Mouse (Mus musculus) olfactory bulb, adult 2 months (tissue): ENCODE measurements around the gene Ssc5d.

Experiments
- CTCF ChIP-seq: fragments of 200-500 bp; IDR thresholded peaks from 2 replicates; pipeline ENCODE4 v1.5.1; 2012; ENCODE audit warnings: low read depth, mild to moderate bottlenecking, low read length, moderate library complexity; ENCODE audit not compliant: insufficient read depth
- POLR2A ChIP-seq: fragments of 200-500 bp; IDR thresholded peaks from 2 replicates; pipeline ENCODE4 v1.6.1; 2012; ENCODE audit warnings: mild to moderate bottlenecking, low read depth, low read length, moderate library complexity; ENCODE audit not compliant: insufficient read depth

DNA sequence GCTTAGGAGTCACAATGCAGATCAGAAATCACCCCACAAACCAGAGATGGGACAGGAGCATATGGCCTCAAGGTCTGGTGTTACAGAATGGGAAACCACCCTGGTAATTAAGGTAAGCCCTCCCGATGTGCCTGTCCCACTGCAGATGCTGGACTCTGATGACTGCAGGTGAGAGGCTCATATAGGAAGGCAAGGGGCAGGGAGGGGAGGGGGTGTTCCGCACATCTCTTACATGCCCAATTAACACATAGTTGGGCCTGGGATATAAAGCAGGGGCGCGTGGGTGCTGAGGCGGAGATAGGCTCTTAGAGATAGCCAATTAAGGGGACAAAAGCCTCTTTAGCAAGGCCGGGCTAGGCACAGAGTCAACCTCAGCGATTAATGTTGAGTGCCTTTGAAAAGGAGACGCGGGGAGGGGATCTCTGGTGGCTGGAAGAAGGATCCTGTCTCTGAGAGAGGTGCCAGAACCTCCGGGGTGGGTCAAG is 19.1 kb upstream of the Ssc5d start, which contains the start of gene Gm36210:
- TF ChIP-seq CTCF, result no peak
- no peak for TF ChIP-seq POLR2A
